Mouse (Mus musculus) erythroblast, embryonic 14.5 days (primary cell): Measurements from ENCODE around the gene Rgl1. TPM values are rescaled to one million over a fixed set of nuclear protein-coding genes. Genes with fewer than 3 reads are reported as not detected.

Experiments used
- H3K27me3 ChIP-seq: 2 replicates; pipeline ENCODE4 v1.6.1; 2012; ENCODE audit warnings: inconsistent platforms; ENCODE audit not compliant: control insufficient read depth
- H3K36me3 ChIP-seq: 2 replicates; pipeline ENCODE4 v1.6.1; 2012; ENCODE audit warnings: mild to moderate bottlenecking, inconsistent platforms; ENCODE audit not compliant: control insufficient read depth
- H3K4me1 ChIP-seq: 2 replicates; pipeline ENCODE4 v1.6.1; 2012; ENCODE audit warnings: inconsistent platforms; ENCODE audit not compliant: control insufficient read depth
- H3K4me3 ChIP-seq: replicated peaks from 2 replicates; pipeline ENCODE3; 2012; ENCODE audit warnings: moderate library complexity, mild to moderate bottlenecking, inconsistent platforms
- H3K9me3 ChIP-seq: 2 replicates; pipeline ENCODE4 v1.6.1; 2012; ENCODE audit warnings: low read length, inconsistent platforms, mixed read lengths; ENCODE audit not compliant: control insufficient read depth
- GATA1 ChIP-seq: IDR thresholded peaks from 2 replicates; pipeline ENCODE4 v1.6.1; 2012; ENCODE audit warnings: low read length, inconsistent platforms, mixed read lengths
- TAL1 ChIP-seq: IDR thresholded peaks from 3 replicates; pipeline ENCODE4 v1.6.1; 2012; ENCODE audit warnings: low read length, inconsistent platforms, mixed read lengths
- polyA plus RNA-seq: library from polyadenylated mRNA; stranded (reverse); fragments of >175 nt; gene quantifications from 2 replicates; pipeline ENCODE4 v1.2.3, GENCODE M21; 2012

Gene Rgl1
- polyA plus RNA-seq, 1 experiment: 0.03 TPM

GRCm38 (mm10) chr1:152492258-152492657 is 273.9 kb downstream of the Rgl1 start:
- Histone ChIP-seq H3K27me3 (no peaks in the 10 kb centered on the region), H3K9me3 (no peaks in the 10 kb centered on the region), H3K4me3 (no peak overlapping the region), H3K4me1 (no peaks in the 10 kb centered on the region), H3K36me3 (no peaks in the 10 kb centered on the region)
- TF ChIP-seq TAL1: no peak

GRCm38 (mm10) chr1:152490842-152491241 is 275.3 kb downstream of the Rgl1 start:
- no peaks in the 10 kb centered on the region for H3K36me3 ChIP-seq
- H3K4me1 ChIP-seq: no peaks in the 10 kb centered on the region
- no peak overlapping the region for H3K4me3 ChIP-seq
- H3K27me3 ChIP-seq: no peaks in the 10 kb centered on the region
- H3K9me3 ChIP-seq: no peaks in the 10 kb centered on the region
- TF ChIP-seq TAL1 (no peak), GATA1 (no peak)

GRCm38 (mm10) chr1:152476126-152476525 is 290.0 kb downstream of the Rgl1 start:
- no peaks in the 10 kb centered on the region for H3K27me3 ChIP-seq
- TF ChIP-seq TAL1 (no peak), GATA1 (no peak)

GRCm38 (mm10) chr1:152468443-152468842 is 297.7 kb downstream of the Rgl1 start:
- Histone ChIP-seq H3K4me3 (no peak overlapping the region), H3K36me3 (no peaks in the 10 kb centered on the region), H3K27me3 (no peaks in the 10 kb centered on the region), H3K9me3 (no peaks in the 10 kb centered on the region), H3K4me1 (no peaks in the 10 kb centered on the region)
- no peak for TF ChIP-seq GATA1
- TF ChIP-seq TAL1: no peak

More at GRCm38 (mm10) chr1:152476126-152476525, 290.0 kb downstream of the Rgl1 start:
- Histone ChIP-seq H3K36me3 (no peaks in the 10 kb centered on the region), H3K9me3 (no peaks in the 10 kb centered on the region), H3K4me1 (no peaks in the 10 kb centered on the region), H3K4me3 (no peak overlapping the region)

Other genes with a start within 250 kb of the Rgl1 start
- gene Apobec4, start 15.8 kb downstream of the Rgl1 start, polyA plus RNA-seq: not detected in 2 replicates
- gene Arpc5, start 191 bp upstream of the Rgl1 start, polyA plus RNA-seq: 16.9 and 23.0 TPM in 2 replicates
- 0.03 and 0.05 TPM in 2 replicates for gene Ncf2, start 33.8 kb upstream of the Rgl1 start, polyA plus RNA-seq
- gene Smg7, start 136.3 kb upstream of the Rgl1 start, polyA plus RNA-seq: 0.29 and 0.33 TPM in 2 replicates
- gene Nmnat2, start 188.6 kb upstream of the Rgl1 start, polyA plus RNA-seq: not detected in 2 replicates